Mouse (Mus musculus) erythroid progenitor cell, adult 5-6 weeks (primary cell): ENCODE results near the gene Tyro3. TPM values are rescaled to one million over a fixed set of nuclear protein-coding genes. Genes with fewer than 3 reads are reported as not detected.

Experiments
- ATAC-seq: replicated peaks from 2 replicates; pipeline ENCODE4 v1.8.0; 2016; ENCODE audit warnings: moderate number of reproducible peaks, mild to moderate bottlenecking, moderate TSS enrichment, inconsistent platforms; ENCODE audit not compliant: poor library complexity, low FRiP score, severe bottlenecking
- total RNA-seq, 2 experiments: library from RNA; stranded (forward) in 1 of 2; stranded (reverse) in 1 of 2; fragments of 150-400 nt in 1 of 2; fragments of 186-747, 209-891 nt in 1 of 2; gene quantifications; 2 replicates each; pipeline versions ENCODE4 v1.2.3 to v1.2.4; 2015 to 2017; ENCODE audit warnings: low replicate concordance in 2 of 2

Gene Tyro3
- total RNA-seq, 2 experiments from 2014 or later: not detected

- no peak for ATAC-seq
Measured at GRCm38 (mm10) chr2:119803618-119804274, 6.2 kb downstream of the Tyro3 start.

DNA sequence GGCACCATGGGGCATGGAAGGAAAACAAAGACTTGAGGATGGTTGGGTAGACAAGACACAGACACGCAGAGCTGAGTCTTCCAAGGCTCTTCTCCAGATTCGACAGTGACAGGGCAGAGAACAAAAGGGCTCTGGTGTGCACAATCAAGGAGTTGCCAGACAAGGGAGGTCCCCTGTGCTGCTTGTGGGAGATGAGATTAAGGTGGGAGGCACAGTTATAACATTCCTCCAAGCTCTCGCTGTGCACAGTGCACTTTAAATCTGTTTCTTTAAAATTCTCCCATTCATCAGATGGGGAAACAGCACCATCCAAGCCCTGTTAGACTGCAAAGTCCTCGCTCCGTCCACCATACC lies 6.7 kb downstream of the Tyro3 start:
- no peak for ATAC-seq

DNA sequence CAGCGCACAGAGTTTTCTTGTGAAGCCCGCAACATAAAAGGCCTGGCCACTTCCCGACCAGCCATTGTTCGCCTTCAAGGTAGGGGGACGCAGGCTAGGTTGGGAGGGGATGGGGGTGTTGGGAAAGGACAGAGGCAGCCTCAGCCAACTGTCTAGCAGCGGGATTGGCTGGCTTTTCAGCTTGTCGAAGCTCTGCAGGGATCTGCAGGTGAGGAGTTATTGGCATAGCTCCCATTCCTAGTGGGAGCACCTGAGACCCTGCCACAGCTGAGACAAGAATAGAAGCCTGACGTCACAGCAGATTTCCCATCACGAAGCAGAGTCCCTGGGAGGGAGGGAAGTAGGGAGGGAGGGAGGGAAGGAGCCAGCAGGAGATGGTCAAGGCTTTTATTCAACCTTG lies 7.2 kb downstream of the Tyro3 start:
- ATAC-seq: no peak

- ATAC-seq: no peak
Measured at GRCm38 (mm10) chr2:119805536-119805935, 8.0 kb downstream of the Tyro3 start.

GRCm38 (mm10) chr2:119808438-119808837 lies 10.9 kb downstream of the Tyro3 start:
- ATAC-seq: no peak

DNA sequence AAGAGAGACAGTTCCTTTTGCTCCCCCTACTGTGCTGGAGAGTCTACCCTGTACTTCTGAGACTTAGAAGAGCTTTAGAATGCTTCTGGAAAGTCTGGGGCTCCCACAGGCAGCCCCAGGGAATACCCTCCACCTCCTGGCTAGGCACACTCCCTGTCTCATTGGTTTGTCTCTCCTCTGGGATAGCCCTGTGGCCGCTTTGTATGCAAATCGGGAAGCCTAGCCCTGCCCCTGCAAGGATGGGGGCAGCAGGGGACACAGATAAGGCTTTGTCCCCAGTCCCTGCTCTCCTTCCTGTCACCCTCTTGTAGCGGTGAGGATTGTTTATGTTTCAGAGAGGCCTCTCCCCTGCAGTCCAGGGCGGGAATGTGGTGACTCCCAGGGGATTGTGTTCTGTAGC lies 11.3 kb downstream of the Tyro3 start:
- no peak for ATAC-seq

DNA sequence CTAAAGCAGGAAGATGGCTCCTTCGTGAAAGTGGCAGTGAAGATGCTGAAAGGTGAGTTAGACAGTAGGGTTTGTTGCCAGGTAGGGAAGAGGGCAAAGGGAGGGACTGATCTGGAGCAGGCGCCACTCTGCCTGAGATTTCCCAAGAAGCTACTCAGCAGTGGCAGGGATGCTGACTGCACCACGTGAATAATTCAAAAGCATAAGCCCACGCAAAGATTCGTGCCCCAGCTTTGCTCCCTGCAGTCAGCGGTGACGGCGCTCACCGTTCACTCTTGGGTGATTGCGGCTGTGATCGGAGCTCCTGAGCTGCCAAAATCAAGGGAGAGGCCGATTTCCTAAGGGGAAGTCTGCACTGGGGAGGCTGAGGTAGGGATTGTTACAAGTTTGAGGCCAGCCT lies 13.4 kb downstream of the Tyro3 start:
- ATAC-seq: no peak

- ATAC-seq: no peak
Measured at GRCm38 (mm10) chr2:119811490-119812146, 14.1 kb downstream of the Tyro3 start.

- ATAC-seq: no peak
Measured at GRCm38 (mm10) chr2:119814376-119814933, 16.9 kb downstream of the Tyro3 start.

- ATAC-seq: no peak
Measured at GRCm38 (mm10) chr2:119816611-119817010, 19.1 kb downstream of the Tyro3 start.

- no peak for ATAC-seq
Measured at GRCm38 (mm10) chr2:119817047-119817446, 19.5 kb downstream of the Tyro3 start.

DNA sequence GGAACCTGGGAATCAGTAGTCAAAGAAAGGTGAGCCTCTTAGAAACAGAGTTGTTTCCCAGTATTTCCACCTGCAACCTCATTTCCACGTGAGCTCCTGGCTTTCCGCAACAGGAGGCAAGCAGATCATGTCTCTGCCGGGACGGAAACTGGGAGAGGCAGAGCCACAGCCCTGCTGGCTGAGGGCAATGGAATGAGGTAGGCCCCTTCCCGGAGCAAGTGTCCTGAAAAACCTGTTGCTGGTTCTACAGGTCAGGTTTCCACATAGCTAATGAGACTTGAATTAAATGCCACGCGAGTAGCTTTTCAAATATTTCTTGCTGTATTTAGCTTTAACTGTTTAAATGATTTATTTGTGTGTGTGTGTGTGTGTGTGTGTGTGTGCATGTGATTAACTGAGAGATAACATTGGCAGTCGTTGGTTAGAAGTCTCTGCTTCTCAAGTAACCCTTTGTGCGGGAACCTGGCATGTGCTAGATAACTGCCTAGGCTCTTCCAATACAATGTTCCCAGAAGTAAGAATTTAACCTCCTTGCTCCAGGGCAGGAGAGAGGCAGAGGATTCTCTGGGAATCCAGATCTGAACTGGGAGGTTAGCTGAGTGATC lies 21.2 kb downstream of the Tyro3 start:
- ATAC-seq: no peak

DNA sequence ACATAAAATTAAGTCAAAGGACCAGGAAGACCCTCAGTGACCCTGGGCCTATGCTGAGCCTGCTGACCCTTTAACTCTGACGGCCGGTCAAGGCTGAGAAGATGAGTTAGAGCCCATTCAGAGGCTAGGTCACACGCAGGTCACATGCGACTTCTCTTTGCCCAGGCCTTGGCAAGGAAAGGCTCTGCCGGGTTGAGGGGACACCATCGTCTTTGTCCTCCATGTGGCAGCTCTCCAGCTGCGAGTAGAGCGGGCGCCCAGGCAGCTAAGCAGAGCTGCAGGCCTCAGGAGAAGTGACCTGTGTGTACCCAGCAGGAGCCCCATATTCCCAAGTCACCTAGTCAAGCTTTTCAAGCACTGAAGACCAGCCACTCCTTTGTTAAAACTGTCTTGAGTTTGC lies 23.6 kb downstream of the Tyro3 start:
- no peak for ATAC-seq

DNA sequence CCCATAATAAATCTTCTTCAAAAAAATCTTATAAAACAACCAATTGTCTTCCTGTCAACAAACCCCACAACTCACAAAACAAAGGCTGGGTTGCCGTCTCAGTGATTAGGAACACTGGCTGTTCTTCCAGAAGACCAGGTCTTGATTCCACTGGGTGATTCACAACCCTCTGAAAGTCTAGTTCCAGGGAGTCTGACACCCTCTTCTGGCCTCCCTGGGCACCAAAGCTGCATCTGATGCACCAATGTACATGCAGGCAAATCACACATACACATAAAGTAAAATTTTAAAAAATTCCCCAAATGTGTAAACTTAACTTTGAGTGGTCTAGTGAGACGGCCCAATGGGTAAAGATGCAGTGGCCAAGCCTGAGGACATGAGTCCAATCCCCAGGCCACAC lies 33.0 kb downstream of the Tyro3 start:
- no peak for ATAC-seq

GRCm38 (mm10) chr2:119834231-119834630 lies 36.7 kb downstream of the Tyro3 start:
- no peak for ATAC-seq

GRCm38 (mm10) chr2:119837616-119838015 lies 40.1 kb downstream of the Tyro3 start:
- no peak for ATAC-seq

GRCm38 (mm10) chr2:119838363-119839156 lies 41.0 kb downstream of the Tyro3 start:
- ATAC-seq: no peak

GRCm38 (mm10) chr2:119840008-119840407 lies 42.5 kb downstream of the Tyro3 start:
- ATAC-seq: no peak

GRCm38 (mm10) chr2:119842000-119842399 lies 44.5 kb downstream of the Tyro3 start:
- ATAC-seq: no peak

GRCm38 (mm10) chr2:119843526-119843925 lies 46.0 kb downstream of the Tyro3 start:
- no peak for ATAC-seq
